Mouse (Mus musculus): ENCODE data around the gene Map7.

Gene Map7

DNA sequence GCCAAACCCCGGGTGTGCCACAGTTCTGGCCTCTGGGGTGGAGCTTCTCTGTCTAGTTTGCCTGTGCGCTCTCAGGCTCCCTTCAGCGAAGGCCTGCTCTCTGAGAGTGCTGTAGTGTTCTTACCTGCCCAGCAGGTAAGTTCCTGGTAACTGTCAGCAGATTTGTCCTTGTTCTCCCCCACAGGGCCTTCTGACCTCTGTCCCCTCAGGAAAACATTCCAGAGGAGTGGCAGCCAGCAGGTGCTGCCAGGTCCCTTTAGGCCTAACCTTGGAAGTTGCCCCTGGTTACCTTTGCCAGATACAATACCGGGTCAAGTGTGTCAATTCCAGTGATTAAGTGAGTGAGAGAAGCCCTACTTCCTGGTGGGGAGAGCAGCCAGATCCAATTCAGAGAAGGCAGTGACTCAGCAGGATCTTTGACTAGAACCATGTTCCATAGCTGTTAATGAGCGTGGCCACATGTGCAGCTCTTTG lies 38.6 kb downstream of the Map7 start:
- no peak for DNase-seq

DNA sequence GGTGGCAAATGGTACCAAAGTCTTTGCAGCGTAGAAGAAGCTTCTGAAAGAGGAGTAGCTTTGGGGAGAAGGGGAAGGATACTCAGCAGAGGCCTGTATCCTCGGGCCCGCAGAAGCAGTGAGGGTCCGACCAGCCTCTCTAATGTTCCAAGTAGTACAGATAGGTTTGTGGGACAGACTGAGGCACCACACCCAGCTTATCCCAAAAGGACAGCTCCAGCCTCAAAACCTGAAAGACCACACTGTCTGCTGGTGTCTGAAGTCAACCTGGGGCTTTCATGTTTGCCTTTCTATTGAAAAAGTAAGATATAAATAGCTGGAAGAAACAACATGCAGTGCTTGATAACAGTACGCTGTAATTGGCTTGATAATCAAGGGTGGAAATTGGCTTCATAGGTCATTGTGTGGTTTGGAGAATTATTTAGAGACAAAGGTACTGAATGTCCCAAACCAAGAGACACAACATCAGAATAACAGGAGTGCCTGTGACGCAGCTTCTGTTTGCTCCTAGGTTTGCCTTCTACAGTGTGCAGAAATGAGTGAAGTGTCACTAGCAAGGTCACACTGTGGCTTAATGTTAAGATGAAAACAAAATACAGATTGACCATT lies 42.0 kb downstream of the Map7 start:
- DNase-seq: no peak

DNA sequence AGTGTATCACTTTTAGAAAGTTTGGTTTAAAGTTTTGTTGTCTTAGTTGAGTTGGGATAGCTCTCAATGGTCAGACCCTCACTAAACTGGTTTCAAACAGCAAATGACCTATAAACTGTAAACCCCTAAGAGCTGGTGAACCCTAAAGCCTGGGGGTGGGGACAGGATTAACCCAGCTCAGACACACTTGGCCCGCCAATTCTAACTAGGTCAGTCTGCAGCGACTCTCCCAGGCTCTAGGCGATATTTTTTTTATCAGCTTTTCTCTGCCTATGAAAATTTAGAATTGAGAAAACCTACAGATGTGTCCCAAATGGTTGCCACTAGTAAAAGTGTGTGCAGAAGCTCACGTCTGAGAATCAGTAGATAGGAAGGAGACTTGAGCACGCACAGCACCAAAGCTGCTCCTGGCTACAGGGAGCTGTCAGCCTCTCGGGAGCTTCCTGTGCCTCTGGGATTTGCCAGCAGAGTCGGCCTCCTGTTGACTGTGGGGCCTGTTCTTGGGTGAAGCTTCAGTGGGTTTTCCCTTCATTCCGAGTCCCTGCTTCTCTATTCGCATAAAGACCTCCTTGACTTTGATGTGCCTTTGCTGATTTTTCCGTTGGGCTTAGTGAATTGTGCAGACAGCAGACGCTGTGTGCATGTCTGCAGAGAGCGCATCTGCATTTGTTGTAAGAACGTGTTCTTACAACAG lies 46.7 kb downstream of the Map7 start:
- no peak for DNase-seq

DNA sequence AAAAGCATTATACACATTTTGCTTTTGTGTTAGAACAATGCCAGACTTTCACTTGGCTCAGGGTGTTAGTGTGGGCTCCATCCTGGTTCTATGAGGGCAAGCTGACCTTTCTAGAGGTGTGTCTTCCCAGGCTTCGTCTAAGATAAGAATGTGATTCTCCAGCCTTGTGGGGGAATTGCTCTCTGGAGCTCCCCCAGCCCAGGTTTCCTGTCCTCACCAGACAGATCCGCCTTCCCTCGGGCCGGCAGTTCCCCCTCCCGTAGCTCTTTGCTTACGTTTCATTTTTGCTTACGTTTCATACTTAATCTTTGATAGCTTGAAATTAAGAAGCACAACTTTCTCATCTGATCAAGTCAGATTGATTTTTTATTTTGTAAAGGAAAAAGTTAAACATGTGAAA lies 48.8 kb downstream of the Map7 start:
- DNase-seq: no peak

DNA sequence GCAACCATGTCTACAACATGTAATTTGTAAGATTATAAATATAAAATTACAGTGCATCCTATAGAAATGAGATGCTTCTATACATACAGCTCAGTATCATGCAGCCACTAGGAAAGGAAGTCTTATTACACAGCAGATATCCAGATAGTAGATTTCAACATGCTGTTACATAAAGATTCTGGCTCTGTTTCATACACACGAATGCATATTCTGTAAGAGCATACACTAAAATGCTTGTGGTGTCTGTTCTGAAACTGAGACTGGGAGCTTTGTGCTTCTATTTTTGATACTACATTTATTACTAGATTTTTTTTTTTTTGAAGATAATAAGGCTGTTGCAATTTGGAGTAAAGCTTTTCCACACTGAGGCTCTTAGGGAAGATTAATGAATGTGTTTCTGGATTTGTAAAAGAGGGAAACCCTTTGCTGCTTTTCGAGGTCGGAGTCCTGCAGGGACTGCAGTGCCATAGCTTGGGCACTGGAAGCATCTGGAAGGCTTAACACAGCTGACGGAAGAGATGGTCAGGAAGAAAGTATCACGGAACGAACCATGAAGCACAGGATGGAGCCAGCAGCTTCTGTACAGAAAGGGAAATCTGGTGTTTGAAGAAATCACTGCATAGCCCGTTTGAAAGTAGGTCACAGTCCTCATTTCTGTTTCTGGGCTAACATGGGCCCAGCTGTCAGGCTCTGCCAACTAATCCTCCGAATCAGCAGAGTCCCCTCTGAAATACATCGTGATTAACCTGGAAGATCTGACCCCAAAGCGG lies 50.9 kb downstream of the Map7 start:
- DNase-seq: peak; percentile 59

DNA sequence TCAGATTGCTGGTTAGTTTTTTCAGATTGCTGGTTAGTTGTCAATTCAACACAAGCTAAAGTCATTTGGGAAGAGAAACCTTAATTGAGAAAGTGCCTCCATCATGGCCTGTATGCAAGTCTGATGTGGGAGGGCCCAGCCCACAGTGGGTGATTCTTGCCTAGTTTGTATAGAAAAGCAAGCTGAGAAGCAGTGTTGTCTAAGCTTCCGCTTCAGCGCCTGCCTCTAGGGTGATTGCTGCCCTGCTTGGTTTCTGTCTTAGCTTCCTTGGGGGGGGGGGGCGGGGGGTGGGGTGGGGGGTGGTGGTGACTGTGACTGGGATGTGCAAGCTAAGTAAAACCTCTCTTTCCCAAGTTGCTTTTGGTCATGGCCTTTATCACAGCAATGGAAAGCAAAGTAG lies 53.0 kb downstream of the Map7 start:
- no peak for DNase-seq

DNA sequence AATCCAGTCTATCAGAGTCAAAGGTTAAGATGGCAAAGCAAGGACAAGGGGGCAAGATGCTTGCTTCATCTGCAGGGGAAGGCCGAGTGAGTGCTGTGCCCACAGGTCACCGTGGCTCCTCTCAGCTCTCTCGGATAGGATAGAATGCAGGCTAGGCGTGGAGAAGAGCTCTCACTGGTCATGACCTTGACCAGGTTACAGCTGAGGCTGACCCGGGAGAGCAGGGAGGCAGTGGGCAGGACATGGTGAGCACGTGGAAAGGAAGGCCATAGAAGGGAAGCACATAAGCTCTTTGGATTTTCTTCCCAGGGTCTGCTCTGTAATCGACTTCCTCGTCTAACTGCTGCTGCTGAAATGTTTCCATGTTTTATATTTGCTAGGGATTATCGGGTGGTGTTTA lies 53.9 kb downstream of the Map7 start:
- no peak for DNase-seq

DNA sequence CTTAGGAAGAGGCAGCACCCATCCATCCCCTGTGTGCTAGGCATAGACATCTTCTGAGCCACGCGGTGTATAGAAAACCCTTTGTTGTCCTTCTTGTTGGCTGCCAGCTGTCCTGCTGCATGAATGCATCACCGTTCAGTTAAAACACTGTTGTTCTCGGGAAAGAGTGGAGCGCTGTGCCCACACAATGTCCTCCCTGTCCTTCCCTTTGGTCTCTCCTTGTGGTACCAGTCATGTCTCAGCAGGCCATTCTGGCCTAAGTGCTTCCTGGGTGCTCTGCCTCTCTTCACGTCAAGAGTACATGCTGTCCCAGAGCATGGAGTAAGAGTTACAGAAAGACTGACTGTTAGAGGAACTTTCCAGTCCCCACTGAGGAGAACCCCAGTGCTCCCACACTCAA lies 54.5 kb downstream of the Map7 start:
- DNase-seq: no peak

DNA sequence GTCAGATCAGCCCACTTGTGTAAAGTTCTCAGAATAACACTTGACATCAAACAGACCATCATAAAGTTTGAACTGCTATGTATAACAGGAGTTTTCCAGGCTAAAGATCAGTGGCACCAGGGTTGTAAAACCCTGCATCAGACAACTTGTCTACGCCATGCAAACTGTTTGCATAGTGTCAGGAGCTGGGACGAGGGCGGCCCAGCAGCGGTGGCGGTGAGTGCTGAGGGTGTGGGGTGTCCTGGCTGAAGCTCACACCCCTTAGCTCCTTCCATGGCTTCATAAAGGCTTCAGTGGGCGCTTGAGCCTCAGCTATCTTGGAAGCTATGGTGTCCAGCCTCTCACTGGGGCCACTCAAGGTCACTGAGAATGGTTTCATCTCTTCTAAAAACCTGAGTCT lies 55.2 kb downstream of the Map7 start:
- DNase-seq: no peak

DNA sequence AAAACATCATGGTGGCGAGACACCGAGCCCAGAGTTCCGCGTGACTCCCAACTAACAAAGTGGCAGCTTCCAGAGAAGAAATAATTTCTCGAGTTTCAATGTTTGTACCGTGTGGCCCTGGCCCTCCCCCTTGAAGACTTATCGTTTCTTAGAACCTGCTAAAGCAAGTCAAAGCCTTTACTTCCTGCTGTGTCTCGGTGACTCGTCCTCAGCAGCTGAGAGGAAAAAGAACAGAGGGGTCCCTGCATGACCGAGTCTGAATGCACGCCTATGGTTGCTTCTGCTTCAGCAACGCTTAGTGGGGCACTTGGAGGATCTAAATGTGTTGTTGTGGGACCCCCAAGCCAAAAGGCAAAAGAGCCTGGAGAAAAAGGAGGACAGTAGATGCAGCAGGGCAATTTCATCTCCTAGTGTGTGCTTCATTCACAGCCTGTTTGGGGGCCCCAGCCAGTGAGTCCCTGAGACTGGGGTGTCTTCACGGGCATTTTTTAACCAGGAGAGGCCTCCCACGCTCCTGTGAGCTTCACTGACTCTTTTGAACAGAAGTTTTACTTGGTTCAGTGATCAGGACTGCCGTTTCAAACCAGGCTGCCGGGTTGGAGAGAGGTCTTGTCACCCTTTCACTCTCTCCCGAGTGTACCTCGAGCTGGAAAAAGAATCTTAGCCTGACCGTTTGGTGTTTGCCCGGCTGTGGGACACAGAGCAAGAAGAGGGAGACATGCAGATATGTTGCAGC lies 56.6 kb downstream of the Map7 start:
- no peak for DNase-seq

DNA sequence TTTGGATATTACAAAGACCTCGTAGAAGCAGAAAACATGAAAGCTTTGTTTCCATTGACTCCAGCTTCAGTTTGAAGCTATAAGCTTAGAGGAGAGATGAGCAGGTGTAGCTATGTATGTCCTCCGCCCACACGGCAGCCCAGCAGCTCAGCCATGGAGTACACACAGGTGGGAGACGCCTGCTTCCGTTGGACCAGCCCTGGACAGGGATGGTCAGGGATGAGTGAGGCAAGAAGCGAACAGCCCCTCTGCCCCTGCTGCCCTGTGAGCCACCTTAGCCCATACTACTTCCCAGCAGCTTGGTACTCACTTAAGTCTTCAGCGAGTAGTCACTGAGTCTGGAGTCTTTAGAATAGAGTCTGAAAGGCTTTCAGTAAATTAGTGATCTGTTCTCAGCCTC lies 58.7 kb downstream of the Map7 start:
- DNase-seq: no peak

DNA sequence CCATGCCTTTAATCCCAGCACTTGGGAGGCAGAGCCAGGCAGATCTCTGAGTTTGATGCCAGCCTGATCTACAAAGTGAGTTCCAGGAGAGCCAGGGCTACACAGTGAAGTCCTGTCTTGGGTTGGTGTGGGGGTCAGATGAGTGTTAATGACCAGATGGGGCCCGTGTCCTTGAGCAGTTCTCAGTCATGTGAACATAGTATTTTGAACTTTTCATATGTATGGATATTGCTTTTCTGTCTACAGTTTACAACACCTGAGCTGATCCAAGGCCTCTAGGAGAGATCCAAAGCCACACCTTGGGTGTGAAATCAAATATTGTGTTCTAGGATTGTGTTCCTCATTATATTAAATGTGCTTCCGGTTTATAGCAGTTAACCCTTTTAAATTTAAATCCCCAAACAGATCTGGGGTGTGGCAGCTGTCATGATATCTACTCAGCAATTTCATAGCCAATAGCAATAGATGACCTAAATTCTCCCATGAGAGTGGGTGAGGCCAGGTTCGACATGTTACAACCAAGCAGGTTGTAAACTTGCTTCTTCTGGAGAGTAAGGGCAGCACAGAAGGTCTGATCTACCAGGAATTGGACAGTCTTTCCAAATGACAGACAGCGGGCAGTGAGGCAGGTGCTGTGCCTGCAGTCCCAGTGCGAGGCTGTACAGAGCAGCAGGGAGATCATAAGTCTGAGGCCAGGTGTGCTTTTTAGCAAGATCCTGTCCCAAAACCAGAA lies 61.5 kb downstream of the Map7 start:
- DNase-seq: no peak

DNA sequence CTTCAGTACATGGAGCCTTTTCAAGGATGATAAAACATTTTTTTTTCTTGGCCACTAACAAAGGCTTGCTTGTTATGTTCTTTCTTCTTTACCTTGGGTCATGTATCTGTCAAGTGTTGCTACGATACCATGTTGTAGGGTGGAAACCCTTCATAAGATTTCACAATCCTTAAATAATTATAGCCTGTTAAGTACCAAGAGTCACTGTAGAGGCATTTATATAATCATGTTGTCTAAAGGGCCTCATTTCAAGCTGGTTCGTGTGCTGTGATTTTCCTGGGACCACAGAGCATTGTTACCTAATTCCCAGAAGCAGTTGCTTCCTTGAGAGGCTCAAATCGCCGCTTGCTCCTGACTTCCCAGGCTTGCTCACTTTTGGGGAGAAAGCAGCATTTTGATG lies 66.1 kb downstream of the Map7 start:
- no peak for DNase-seq

DNA sequence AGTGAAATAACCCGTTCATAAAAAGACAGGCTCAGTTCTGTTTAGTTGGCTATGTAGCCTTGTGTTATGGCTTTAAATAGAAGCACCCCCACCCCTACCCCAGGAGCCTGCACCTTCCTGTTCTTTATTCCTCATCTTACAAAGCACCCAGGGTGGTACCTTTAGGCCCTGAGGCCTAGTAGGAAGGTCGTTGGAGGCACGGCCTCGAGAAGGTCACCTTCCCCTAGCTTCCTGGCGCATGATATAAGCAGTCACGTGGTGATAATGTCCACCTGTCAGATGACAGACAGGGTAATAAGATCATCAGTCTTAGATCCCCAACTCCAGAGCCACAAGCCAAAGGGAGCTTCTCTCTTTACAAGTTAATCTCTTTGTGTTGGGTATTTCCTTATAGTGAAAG lies 68.7 kb downstream of the Map7 start:
- DNase-seq: no peak

DNA sequence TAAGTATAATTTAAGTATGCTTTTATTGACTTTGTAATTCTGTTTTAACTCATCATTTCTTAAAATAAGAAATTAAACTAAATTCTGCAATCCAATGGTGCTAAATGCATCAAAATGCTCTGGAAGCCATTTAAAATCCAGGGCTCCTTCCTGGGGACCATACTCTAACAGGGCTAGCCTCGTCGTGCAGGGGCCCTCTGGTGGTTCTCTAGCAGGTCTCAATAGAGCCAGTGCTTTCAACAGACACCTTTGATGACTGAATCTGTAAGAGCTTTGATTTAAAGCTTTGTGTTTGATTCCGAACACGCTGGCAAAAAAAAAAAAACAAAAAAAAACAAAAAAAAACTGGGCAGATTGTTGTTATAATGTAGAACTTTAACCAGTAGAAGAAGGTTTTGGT lies 70.6 kb downstream of the Map7 start:
- DNase-seq: no peak

DNA sequence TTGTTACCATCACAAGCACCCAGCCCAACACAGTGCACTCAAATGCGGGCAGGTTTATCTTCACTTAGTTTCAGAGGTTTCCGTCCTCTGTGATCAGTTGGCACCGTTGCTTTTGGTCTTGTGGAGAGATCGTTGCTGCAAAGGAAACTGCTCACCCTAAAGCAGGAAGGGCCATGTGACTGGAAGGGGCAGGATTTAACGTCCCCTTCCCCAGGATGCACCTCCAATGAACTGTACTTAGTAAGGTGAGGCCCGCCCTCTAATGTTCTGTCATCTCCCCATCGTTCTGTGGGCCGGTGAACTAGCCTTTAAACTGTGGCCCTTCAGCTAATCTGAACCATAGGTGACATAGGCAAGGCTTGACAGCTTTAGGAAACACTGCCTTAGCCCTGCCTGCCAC lies 71.3 kb downstream of the Map7 start:
- no peak for DNase-seq

DNA sequence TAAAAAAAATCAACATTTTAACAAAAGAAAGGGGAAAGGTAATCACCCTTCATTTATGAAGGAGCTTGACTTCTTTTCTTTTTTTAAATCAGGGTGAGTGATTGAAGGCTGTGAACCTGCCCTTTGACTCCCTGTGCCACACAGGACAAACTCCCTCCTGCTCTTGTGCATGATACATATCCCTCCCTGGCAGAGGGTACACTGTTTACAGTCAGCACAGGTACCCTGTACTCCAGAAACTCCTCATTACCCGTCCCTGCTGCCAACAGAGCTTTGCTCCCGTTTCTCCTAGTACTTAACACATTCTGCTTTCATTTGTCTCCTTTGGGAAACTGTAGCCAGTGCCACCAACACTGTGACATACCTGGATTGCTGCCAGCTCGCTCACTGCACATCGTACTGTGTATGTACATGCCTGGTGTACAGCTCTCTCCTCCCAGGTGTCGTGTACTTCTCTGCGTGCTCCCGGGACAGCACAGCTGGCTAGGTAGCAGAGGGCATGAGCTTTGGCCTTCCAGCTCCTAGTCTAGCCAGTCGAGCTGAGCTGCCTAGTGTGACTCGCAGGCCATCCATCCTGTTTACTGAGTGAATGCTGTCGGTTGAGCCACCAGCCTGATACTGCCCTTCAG lies 72.3 kb downstream of the Map7 start:
- no peak for DNase-seq

DNA sequence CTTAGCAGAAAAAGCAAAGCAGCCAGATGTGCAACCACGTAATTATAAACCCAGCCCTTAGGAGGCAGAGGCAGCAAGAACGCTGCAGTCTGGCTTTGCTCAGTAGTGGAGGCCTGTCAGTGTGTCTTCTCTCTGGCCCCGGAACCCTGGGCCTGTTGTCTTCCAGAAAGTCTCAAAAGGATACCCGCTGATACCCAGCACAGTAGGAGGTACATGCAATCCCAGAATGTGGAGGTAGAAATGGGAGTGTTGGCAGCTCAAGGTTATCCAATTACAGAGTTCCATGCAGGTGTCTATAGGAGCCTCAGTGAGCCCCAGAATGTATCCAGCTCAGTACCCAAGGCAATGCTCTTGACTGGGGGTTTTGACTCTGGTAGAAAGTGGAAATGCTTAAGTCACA lies 73.7 kb downstream of the Map7 start:
- DNase-seq: no peak

DNA sequence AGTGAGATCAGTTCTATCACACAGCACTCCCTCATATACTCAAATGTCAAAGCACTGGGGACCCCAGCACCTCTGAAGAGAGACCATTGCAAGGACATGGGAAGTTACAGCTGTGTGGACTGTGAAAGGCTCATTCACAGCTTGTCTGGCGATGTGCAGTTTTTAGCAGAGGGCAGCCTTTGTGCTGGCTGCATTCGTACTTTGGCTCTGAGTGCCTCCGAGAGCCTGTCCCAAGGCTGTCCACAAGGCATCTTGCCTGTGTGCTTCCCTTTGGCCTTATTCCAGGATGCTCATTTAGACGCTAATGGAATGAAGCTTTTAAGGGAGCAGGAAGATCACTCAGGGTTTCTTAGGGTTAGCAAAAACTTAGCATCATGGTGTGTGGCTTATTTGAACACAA lies 78.5 kb downstream of the Map7 start:
- peak; percentile 45 for DNase-seq

DNA sequence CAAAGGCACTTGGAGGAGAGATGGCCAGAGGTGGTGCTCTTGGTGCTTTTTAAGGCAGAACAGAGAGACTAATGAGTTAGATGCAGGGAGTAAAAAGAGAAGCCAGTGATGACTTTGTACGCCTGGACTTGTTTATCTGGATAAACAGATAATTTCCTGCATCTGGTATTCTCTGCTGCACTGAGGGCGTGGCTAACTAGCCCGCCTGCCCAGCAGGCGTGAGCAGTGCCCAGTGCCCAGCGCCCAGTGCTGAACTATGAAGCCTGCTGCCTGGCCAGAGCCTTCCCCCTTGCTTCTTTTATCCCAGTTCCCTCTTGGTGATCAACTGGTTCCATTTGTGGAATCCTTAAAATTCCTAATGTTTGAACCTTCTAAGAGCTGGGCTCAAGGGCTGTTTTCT lies 81.8 kb downstream of the Map7 start:
- DNase-seq: no peak

DNA sequence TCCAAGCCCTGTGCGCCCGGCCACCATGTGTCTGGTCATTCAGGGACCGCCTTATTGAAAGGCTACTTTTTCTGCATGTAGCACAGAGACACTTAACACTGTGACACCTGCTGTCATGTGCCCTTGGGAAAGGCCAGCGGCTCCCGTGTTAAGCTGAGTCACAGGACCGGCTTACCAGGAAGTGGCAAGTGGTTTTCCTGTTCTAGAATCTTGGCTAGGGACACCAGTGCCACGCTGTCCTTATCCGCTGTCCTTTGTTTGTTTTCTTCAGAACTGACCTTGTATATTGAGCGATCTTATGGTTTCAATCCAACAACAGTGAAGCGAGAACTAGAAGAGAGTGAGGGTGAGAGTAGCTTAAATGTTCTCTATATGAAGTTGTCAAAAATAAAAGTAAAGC lies 85.2 kb downstream of the Map7 start:
- DNase-seq: no peak

DNA sequence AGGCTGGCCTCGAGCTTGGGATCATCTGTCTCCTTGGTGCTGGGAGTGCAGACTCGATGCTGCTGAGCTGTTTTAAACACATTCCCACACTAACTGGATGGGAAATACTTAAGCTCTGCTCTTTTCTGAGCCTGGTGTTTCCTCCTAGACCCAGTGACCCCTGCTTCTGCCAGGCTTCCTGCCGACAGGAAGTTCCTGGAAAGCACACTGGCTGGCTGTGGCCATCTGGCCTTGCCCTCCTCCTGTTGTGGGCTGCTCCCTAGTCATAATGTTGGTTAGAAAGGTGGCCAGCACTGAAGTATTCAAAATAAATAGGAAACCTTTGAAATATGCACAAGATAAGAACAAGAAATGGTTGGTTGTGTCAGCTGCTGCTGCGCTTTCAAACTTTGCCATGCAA lies 86.2 kb downstream of the Map7 start:
- DNase-seq: peak; percentile 25
